Mouse (Mus musculus) lung, postnatal 25 days (tissue): ENCODE measurements around the gene Brd3.
A peak's percentile ranks its signal among the peaks of the same experiment; 100 is the strongest.
"Not testable (repeated sequence)": the region's sequence is repeated elsewhere in the genome, so short reads cannot be mapped to it uniquely, and the experiment has no call there.

Source experiments
- DNase-seq: peaks from one replicate; pipeline ENCODE4 v3.0.0; 2022; ENCODE audit warnings: low spot score

Gene Brd3

DNA sequence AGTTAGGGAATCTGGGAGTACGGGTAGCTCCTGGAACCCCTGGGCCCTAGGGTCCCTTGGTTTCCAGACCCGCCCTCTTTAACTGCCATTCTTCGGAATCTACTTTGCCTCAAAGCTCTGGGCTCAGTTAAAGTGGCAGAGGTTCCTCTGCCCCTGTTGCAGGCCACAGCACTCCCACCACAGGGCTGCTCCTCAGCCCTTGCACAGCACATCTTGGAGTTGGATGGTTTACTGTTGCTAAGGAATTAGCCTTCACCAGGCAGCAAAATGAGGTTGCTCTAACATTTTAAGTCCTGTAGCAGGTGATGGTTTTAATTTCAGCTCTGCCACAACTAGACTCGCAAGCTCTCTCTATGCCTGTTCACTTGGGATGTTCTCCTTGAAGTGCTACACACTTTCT, at the start of gene Brd3:
Brd3 (minus strand) TSS at position 101 of the 400 bp plus-strand sequence.
- DNase-seq = no peak

DNA sequence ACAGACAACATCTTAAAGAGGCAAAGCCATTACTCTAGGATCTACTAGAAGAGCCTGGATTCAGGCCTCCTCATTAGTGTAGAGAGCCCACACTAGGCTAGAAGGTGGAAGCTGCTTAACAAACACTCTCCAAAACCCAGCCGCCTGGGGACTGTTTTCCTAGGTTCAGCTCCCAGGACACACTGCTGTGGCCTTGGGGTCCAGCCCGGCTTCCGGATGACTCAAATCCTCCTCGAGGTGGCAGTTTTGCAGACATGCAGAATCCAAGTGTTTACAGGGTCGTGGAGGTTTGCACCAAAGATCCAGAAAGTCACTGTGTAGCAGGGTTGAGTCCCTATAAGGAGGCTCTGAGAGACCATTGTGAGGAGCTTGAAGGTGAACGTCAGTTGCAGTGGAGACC, 49.5 kb upstream of the Brd3 start:
- no peak for DNase-seq

GRCm38 (mm10) chr2:27554308-27554707, 46.8 kb upstream of the Brd3 start:
- peak; percentile 35 for DNase-seq

DNA sequence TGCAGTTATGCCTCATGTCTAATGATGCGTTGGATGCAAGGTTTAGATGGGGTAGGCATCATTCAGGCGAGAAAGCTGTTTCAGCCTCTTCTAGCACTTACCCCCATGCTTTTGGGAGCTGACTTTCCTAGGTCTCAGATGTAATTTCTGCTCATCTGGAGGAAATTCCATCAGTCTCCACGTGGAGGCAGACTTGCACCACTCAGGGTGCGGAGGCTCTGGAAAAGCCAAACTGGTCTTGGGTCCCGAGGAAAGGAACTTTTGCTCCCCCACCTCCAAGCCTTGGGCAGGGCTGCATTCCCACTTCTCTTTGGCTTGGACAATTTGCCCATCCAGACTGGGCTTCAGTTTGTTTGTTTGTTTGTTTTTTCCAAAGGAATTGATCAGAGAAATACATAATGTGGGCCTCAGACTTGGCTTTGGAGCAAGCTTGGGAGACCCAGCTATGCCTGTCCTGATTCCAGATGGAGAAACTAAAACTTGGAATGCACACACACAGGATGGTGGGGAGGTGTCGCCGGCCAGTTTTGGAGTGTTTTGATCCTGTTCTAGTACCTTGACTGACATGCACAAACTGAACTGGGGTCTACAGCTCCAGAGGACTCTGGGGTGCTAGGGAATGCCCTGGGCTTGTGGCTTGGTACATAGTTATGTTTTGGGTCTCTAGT, 45.3 kb upstream of the Brd3 start:
- DNase-seq = peak; percentile 78

- DNase-seq = no peak
These were observed 41.4 kb upstream of the Brd3 start for GRCm38 (mm10) chr2:27548664-27549369.

GRCm38 (mm10) chr2:27547986-27548385, 40.5 kb upstream of the Brd3 start:
- DNase-seq = no peak

- DNase-seq = no peak
These were observed 39.9 kb upstream of the Brd3 start for GRCm38 (mm10) chr2:27547326-27547725.

DNA sequence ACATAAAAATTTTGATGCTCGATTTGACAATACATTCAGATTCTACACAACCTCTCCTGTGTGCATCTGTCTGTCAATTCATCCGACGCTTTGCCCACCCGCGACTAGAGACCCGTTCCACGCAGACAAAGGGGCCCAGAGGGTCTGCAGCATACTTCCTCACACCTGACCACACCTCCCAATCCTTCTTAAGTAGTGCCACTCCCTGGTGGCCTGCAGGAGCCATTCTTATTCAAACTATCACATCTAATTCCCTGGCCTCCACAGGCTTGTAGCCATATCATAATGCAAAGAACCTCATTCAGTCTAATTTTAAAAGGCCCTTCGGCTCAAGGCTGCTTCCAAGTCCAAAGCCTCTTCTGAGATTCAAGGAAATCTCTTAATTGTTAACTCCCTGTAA, 38.6 kb upstream of the Brd3 start:
- DNase-seq = not testable (repeated sequence)

- not testable (repeated sequence) for DNase-seq
These were observed 38.1 kb upstream of the Brd3 start for GRCm38 (mm10) chr2:27545517-27545916.

DNA sequence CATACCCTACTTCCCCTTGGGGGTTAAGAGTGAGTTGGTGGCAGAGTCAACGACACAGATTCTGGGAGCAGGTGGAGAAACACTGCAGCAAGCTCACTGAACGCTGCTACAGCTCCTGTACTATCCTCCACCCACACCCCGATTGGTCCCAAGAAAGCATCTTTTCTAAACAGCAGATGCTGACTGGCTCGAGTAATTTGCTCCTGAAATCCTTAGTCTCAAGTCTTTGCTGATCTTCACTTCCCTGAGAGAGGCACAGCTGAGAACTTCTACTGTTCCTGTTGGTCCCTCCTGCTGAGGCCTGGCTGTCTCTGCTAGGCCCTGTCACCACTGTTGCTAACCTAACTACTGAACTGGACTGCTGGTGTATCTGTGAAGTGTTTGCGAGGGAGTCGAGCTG, 37.2 kb upstream of the Brd3 start:
- DNase-seq = no peak

- no peak for DNase-seq
These were observed 33.8 kb upstream of the Brd3 start for GRCm38 (mm10) chr2:27541225-27541624.

DNA sequence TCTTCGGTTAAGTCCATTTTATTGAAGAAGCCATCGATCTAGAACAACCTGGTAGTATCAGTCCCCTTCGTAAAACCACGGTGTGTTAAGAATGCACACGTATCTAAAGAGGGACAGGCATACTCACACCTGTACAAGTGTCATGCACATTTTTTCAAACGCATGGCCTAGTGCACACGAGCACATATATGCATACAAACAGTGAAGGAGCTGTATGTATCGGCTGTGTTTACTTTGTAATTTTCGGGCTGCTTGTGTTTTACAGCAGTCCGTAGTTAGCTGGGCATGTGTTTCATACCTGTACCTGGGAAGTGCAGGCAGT, 33.0 kb upstream of the Brd3 start:
- DNase-seq = no peak

DNA sequence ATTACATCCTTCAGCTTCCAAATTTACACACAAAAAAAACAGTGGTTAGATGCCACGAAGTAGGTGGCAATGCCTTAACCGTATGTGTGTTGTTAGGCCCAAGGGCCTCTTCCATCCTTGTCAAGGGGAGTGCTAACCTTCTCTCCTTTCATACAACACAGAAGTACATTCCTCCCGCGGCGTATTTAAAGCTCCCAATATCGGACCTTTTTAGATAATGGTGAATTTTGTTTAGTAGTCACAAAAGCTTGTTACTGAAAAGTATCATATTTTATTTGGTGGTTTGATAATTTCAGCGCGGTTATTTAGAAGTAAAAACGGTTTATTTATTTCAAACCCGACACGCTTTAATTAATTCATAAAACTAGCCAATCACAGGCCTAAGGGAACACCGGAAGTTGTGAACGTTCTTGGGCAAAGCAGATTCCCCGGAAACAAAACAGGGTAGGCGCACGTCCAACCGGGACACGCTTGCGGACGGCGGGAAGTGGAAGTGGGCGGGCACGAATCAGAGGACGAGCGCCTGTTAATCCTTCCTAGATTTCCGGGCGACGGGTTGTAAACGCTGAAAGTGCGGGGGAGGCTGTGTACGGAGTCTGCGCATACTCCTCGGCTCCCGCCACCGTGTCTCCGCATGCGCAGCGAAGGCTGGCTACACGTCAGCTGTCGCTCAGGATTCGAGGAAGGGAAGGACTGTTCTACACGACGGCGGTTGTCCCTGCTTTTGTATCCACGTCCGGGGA, 32.5 kb upstream of the Brd3 start:
- peak; percentile 99 for DNase-seq

- no peak for DNase-seq
These were observed 31.9 kb upstream of the Brd3 start for GRCm38 (mm10) chr2:27539336-27539735.

- DNase-seq = not testable (repeated sequence)
These were observed 31.2 kb upstream of the Brd3 start for GRCm38 (mm10) chr2:27538455-27539330.

DNA sequence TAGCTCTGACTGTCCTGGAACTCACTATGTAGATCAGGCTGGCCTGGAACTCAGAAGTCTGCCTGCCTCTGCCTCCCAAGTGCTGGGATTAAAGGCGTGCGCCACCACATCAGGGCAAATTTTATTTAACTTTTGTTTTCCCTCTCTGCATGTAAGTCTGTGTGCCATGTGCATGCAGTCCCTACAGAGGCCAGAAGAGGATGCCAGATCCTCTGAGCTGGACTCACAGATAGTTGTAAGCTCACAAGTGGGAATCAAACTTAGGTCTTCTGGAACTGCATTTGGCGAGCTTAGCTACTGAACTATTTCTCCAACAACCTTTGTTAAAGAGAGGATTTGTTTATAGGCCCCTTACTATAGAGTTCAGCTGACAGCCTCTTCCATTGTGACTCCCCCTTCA, 10.8 kb upstream of the Brd3 start:
- DNase-seq = no peak

GRCm38 (mm10) chr2:27516289-27516688, 8.8 kb upstream of the Brd3 start:
- no peak for DNase-seq

GRCm38 (mm10) chr2:27515341-27516166, 8.1 kb upstream of the Brd3 start:
- no peak for DNase-seq

- DNase-seq = peak; percentile 94
These were observed 7.3 kb upstream of the Brd3 start, which contains the start of gene Wdr5 for GRCm38 (mm10) chr2:27514639-27515328. TSS of gene Wdr5 (plus strand) at chr2:27515157.

- DNase-seq = no peak
These were observed 6.4 kb upstream of the Brd3 start for GRCm38 (mm10) chr2:27513861-27514260.

DNA sequence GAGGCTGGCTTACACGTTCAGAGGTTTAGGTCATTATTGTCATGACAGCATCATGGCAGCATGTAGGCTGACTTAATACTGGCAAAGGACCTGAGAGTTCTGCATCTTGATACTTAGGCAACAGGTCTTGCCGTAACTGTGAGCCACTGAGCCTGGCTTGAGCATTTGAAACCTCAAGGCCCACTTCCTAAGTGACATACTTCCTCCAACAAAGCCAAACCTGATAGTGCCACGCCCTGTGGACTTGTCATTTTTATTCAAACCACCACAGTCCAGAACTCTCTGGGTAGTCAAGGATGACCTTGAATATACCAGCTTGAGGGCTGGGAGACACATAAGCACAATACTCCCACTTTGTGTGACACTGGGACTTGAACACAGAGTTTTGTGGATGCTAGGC, 5.4 kb upstream of the Brd3 start:
- DNase-seq = no peak
